Mouse (Mus musculus): Measurements from ENCODE around the gene Esf1. TPM values are rescaled to one million over a fixed set of nuclear protein-coding genes. Genes with fewer than 3 reads are reported as not detected.
"Not testable (repeated sequence)": the region's sequence is repeated elsewhere in the genome, so short reads cannot be mapped to it uniquely, and the experiment has no call there.

Esf1 gene
- polyA plus RNA-seq, 1 experiment from 2014 or later: 14.9 TPM

- WGBS: 73% methylated on average over 3 of the region's 3 CpGs
- H3K9me3 ChIP-seq (replicated peaks): no peaks in the 10 kb centered on the region
Measured at GRCm38 (mm10) chr2:140159186-140159730, 11.1 kb downstream of the Esf1 start.

DNA sequence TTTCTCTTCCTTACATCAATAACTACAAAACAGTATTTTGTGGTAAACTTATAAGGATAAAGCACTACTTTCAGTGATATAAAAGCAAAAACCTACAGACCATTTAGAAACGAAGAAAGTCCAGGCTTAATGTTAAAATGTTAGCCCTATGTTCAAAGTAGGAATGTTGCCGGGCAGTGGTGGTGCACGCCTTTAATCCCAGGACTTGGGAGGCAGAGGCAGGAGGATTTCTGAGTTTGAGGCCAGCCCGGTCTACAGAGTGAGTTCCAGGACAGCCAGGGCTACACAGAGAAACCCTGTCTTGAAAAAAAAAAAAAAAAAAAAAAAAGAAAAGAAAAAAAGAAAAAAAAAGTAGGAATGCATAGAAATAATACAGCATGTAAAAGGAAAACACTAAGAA lies 18.6 kb downstream of the Esf1 start, which contains the start of gene Gm17374:
Gene Gm17374 (plus strand): TSS at position 301 of the 400 bp plus-strand sequence.
- H3K9ac ChIP-seq; ATAC-seq (replicated peaks; ENCODE audit: insufficient number of reproducible peaks, insufficient read depth, low FRiP score, low read depth); H3K4me3 ChIP-seq; H3K4me1 ChIP-seq (replicated peaks); H3K27me3 ChIP-seq; H3K27ac ChIP-seq; H3K9me3 ChIP-seq (replicated peaks); H3K4me2 ChIP-seq: not testable (repeated sequence)
- 89% methylated on average over 4 of the region's 4 CpGs for WGBS
- peaks cover 42% of the 10 kb centered on the region for H3K36me3 ChIP-seq

More at GRCm38 (mm10) chr2:140159186-140159730, 11.1 kb downstream of the Esf1 start:
- ATAC-seq (replicated peaks; ENCODE audit: insufficient number of reproducible peaks, insufficient read depth, low FRiP score, low read depth): no peak
- Histone ChIP-seq H3K4me1 (replicated peaks) (no peaks in the 10 kb centered on the region), H3K27ac (no peak overlapping the region), H3K4me3 (no peak overlapping the region), H3K36me3 (peaks cover 51% of the 10 kb centered on the region), H3K4me2 (no peak overlapping the region), H3K9ac (no peak overlapping the region), H3K27me3 (no peaks in the 10 kb centered on the region)

GRCm38 (mm10) chr2:140125516-140125915 lies 44.8 kb downstream of the Esf1 start:
- H3K27me3 ChIP-seq: no peaks in the 10 kb centered on the region
- no peak overlapping the region for H3K4me3 ChIP-seq
- H3K4me2 ChIP-seq: no peak overlapping the region
- no peaks in the 10 kb centered on the region for H3K4me1 ChIP-seq (replicated peaks)
- no peak overlapping the region for H3K27ac ChIP-seq
- ATAC-seq (replicated peaks; ENCODE audit: insufficient number of reproducible peaks, insufficient read depth, low FRiP score, low read depth): no peak
- H3K9me3 ChIP-seq (replicated peaks): no peaks in the 10 kb centered on the region
- H3K9ac ChIP-seq: no peak overlapping the region
- H3K36me3 ChIP-seq: peaks cover 68% of the 10 kb centered on the region
- 80% methylated on average over 2 of the region's 2 CpGs for WGBS

DNA sequence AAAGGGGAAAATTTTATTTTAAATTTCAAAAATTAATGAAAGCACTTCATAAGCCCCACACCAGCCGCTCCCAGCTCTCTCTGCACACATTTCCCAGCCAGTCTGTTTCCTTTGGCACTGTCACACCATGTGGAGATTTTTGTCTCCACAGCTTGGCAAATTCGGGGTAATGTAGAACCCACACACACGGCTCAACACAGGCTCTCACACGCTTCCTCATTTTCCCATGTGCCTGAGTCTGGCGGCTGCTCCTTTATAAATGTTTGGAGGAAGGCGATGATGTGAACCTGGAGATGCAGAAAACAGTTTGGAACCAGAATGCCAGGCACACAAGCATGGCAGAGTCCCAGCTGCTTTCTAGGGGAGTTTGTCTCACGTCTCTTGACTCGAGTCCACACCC lies 56.5 kb downstream of the Esf1 start:
- no peak for ATAC-seq (replicated peaks; ENCODE audit: insufficient number of reproducible peaks, insufficient read depth, low FRiP score, low read depth)
- 77% methylated on average over 8 of the region's 8 CpGs for WGBS
- H3K27ac ChIP-seq: no peak overlapping the region
- H3K9ac ChIP-seq: no peak overlapping the region
- no peak overlapping the region for H3K4me3 ChIP-seq
- no peak overlapping the region for H3K4me2 ChIP-seq
- H3K4me1 ChIP-seq (replicated peaks): no peaks in the 10 kb centered on the region
- no peaks in the 10 kb centered on the region for H3K9me3 ChIP-seq (replicated peaks)
- no peaks in the 10 kb centered on the region for H3K27me3 ChIP-seq
- no peaks in the 10 kb centered on the region for H3K36me3 ChIP-seq

GRCm38 (mm10) chr2:140108945-140109344 lies 61.4 kb downstream of the Esf1 start:
- Histone ChIP-seq H3K9me3 (replicated peaks) (no peaks in the 10 kb centered on the region), H3K36me3 (no peaks in the 10 kb centered on the region), H3K27me3 (no peaks in the 10 kb centered on the region), H3K4me3 (no peak overlapping the region), H3K4me1 (replicated peaks) (no peaks in the 10 kb centered on the region), H3K9ac (no peak overlapping the region), H3K4me2 (no peak overlapping the region), H3K27ac (no peak overlapping the region)
- peak; percentile 58; the same call in 1 of the 2 replicates for ATAC-seq (replicated peaks; ENCODE audit: insufficient number of reproducible peaks, insufficient read depth, low FRiP score, low read depth)
- 41% methylated on average over 1 of the region's 1 CpGs for WGBS

GRCm38 (mm10) chr2:140107641-140108040 lies 62.7 kb downstream of the Esf1 start:
- H3K4me2 ChIP-seq: no peak overlapping the region
- H3K36me3 ChIP-seq: no peaks in the 10 kb centered on the region
- no peaks in the 10 kb centered on the region for H3K4me1 ChIP-seq (replicated peaks)
- H3K4me3 ChIP-seq: no peak overlapping the region
- no peaks in the 10 kb centered on the region for H3K9me3 ChIP-seq (replicated peaks)
- ATAC-seq (replicated peaks; ENCODE audit: insufficient number of reproducible peaks, insufficient read depth, low FRiP score, low read depth): no peak
- H3K9ac ChIP-seq: no peak overlapping the region
- H3K27me3 ChIP-seq: no peaks in the 10 kb centered on the region
- no peak overlapping the region for H3K27ac ChIP-seq
- 84% methylated on average over 4 of the region's 4 CpGs for WGBS

- H3K27me3 ChIP-seq: no peaks in the 10 kb centered on the region
- 50% methylated on average over 3 of the region's 3 CpGs for WGBS
- H3K4me3 ChIP-seq: no peak overlapping the region
- H3K27ac ChIP-seq: no peak overlapping the region
- H3K36me3 ChIP-seq: no peaks in the 10 kb centered on the region
- H3K9me3 ChIP-seq (replicated peaks): no peaks in the 10 kb centered on the region
- no peak overlapping the region for H3K4me2 ChIP-seq
- no peak for ATAC-seq (replicated peaks; ENCODE audit: insufficient number of reproducible peaks, insufficient read depth, low FRiP score, low read depth)
- no peaks in the 10 kb centered on the region for H3K4me1 ChIP-seq (replicated peaks)
- no peak overlapping the region for H3K9ac ChIP-seq
Measured at GRCm38 (mm10) chr2:140104951-140105350, 65.4 kb downstream of the Esf1 start.

- WGBS: 80% methylated on average over 3 of the region's 3 CpGs
- H3K4me2 ChIP-seq: no peak overlapping the region
- H3K36me3 ChIP-seq: no peaks in the 10 kb centered on the region
Measured at GRCm38 (mm10) chr2:140100551-140101474, 69.6 kb downstream of the Esf1 start.

DNA sequence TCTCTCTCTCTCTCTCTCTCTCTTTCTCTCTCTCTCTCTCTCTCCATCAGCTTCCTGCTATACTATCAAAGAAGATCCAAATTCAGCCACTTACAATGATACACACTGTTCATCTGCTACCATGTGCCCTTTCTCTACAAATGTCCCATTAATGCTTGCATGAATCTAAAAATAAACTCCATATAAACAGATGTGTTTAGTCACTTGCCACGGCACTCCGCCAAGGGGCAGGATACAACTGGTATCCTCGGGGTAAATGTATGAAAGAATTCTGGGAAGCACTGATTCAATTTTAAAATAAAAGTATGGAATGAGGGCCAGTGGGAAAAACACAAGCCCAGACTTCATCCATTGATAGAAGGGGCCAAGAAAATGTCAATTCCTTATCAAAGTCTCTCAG lies 70.4 kb downstream of the Esf1 start:
- no peaks in the 10 kb centered on the region for H3K36me3 ChIP-seq
- no peak overlapping the region for H3K4me3 ChIP-seq
- no peaks in the 10 kb centered on the region for H3K4me1 ChIP-seq (replicated peaks)
- H3K4me2 ChIP-seq: no peak overlapping the region
- H3K9ac ChIP-seq: no peak overlapping the region
- ATAC-seq (replicated peaks; ENCODE audit: insufficient number of reproducible peaks, insufficient read depth, low FRiP score, low read depth): no peak
- WGBS: 67% methylated on average over 3 of the region's 3 CpGs
- H3K27me3 ChIP-seq: no peaks in the 10 kb centered on the region
- no peaks in the 10 kb centered on the region for H3K9me3 ChIP-seq (replicated peaks)
- H3K27ac ChIP-seq: no peak overlapping the region

More at GRCm38 (mm10) chr2:140100551-140101474, 69.6 kb downstream of the Esf1 start:
- H3K4me1 ChIP-seq (replicated peaks): no peaks in the 10 kb centered on the region
- no peak overlapping the region for H3K4me3 ChIP-seq
- ATAC-seq (replicated peaks; ENCODE audit: insufficient number of reproducible peaks, insufficient read depth, low FRiP score, low read depth): no peak
- H3K9ac ChIP-seq: no peak overlapping the region
- no peak overlapping the region for H3K27ac ChIP-seq
- no peaks in the 10 kb centered on the region for H3K27me3 ChIP-seq
- H3K9me3 ChIP-seq (replicated peaks): no peaks in the 10 kb centered on the region

DNA sequence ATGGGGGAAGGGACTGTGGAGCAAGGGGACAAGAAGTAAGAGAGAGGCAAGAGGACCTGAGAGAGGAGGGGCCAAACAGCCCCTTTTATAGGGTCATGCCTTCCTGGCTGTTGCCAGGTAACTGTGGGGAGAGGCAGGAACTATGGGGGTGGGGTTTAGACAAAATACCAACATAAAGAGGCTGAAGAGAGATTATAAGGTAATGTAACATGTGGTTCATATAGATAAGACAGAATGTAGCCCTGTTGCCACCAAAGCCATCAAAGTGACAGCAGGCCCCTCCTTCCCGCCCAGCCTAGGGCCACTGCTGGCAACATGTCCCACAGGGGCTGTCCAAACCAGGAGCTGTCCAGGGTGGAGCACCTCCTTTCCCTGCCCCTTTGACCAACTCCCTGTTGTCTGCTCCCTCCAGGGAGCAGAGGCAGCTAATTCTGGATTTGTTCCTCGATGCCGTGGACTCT lies 73.2 kb downstream of the Esf1 start:
- H3K36me3 ChIP-seq: no peaks in the 10 kb centered on the region
- H3K4me3 ChIP-seq: no peak overlapping the region
- no peak overlapping the region for H3K9ac ChIP-seq
- no peaks in the 10 kb centered on the region for H3K27me3 ChIP-seq
- no peaks in the 10 kb centered on the region for H3K9me3 ChIP-seq (replicated peaks)
- no peak overlapping the region for H3K4me2 ChIP-seq
- H3K27ac ChIP-seq: no peak overlapping the region
- WGBS: 60% methylated on average over 3 of the region's 3 CpGs
- ATAC-seq (replicated peaks; ENCODE audit: insufficient number of reproducible peaks, insufficient read depth, low FRiP score, low read depth): no peak
- no peaks in the 10 kb centered on the region for H3K4me1 ChIP-seq (replicated peaks)

GRCm38 (mm10) chr2:140096034-140096433 lies 74.3 kb downstream of the Esf1 start:
- 83% methylated on average over 5 of the region's 5 CpGs for WGBS
- Histone ChIP-seq H3K36me3 (no peaks in the 10 kb centered on the region), H3K4me1 (replicated peaks) (no peaks in the 10 kb centered on the region), H3K4me3 (no peak overlapping the region), H3K27me3 (no peaks in the 10 kb centered on the region), H3K27ac (no peak overlapping the region), H3K4me2 (no peak overlapping the region), H3K9me3 (replicated peaks) (no peaks in the 10 kb centered on the region), H3K9ac (no peak overlapping the region)
- no peak for ATAC-seq (replicated peaks; ENCODE audit: insufficient number of reproducible peaks, insufficient read depth, low FRiP score, low read depth)
